Mouse (Mus musculus): Measurements from ENCODE around the gene Dctn3. TPM values are rescaled to one million over a fixed set of nuclear protein-coding genes. Genes with fewer than 3 reads are reported as not detected.
A peak's percentile ranks its signal among the peaks of the same experiment; 100 is the strongest.
"Not testable (repeated sequence)": the region's sequence is repeated elsewhere in the genome, so short reads cannot be mapped to it uniquely, and the experiment has no call there.

The Dctn3 gene
- polyA plus RNA-seq, 1 experiment from 2014 or later = 122 TPM

DNA sequence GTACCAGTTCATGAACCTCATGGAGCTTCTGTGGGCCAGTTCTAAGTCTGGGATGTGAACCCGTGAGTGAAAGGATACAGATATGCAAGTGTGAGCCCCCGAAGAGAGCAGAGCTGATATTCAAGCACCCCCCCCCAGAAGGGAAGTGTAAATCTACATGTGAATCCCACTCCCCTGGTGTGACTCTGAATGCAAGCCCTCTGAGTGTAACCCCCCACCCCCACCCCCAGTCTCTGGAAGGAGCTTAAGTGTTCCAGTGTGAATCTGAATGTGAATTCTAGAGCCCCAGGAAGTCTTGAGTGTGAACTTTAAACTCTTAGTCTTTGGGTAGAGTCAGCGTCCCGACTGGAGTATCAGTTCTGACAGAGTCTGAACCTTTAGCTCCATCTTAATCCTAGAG is 29.5 kb downstream of the Dctn3 start:
- H3K9me3 ChIP-seq; H3K4me3 ChIP-seq (replicated peaks); H3K4me1 ChIP-seq (replicated peaks); H3K27me3 ChIP-seq (replicated peaks); H3K36me3 ChIP-seq; H3K27ac ChIP-seq; H3K4me2 ChIP-seq (replicated peaks); ATAC-seq; H3K9ac ChIP-seq: not testable (repeated sequence)
- WGBS = 17% methylated on average over 4 of the region's 4 CpGs

DNA sequence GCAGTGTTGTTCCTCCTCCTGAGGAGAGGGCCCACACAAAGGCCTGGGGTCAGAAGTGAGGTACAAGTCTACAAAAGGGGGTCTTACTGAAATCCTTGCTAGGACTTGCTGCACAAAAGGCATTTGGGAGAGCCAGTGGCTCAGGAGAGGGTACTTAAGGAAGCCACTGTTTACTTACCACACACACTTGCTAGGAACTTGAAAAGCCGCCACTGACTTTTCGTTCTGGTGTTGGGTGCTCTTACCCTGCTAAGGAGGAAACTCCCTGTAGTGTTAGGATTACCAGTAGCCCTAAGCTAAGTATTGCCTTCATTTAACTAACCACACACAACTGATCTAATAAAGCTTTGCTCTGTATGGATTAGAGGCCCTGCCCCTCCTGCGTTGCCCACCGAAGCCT is 33.0 kb downstream of the Dctn3 start:
- not testable (repeated sequence) for H3K4me1 ChIP-seq (replicated peaks); H3K9ac ChIP-seq; ATAC-seq; H3K9me3 ChIP-seq; H3K27me3 ChIP-seq (replicated peaks); H3K27ac ChIP-seq; H3K36me3 ChIP-seq; H3K4me3 ChIP-seq (replicated peaks); H3K4me2 ChIP-seq (replicated peaks)
- no CpG with 5 or more reads among the region's 4 CpGs for WGBS

DNA sequence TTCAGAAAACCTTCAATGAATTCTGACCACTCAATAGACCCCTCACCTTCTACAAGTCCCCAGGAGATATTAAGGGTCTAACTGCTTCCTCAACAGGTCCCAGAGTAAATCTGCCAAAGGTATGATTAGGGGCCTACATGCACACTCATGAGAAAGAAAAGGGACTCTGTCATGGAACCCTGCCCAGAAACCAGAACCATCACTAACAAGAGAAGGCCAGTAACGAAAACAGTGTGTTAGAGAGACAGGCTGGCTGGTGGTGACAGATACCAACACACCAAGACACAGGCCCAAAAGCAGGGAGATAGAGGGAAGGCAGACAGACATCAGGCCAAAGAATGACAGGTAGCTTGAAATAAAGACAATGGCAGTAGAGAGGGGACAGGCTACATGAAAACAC is 34.4 kb downstream of the Dctn3 start:
- WGBS = 77% methylated on average over 1 of the region's 1 CpGs

DNA sequence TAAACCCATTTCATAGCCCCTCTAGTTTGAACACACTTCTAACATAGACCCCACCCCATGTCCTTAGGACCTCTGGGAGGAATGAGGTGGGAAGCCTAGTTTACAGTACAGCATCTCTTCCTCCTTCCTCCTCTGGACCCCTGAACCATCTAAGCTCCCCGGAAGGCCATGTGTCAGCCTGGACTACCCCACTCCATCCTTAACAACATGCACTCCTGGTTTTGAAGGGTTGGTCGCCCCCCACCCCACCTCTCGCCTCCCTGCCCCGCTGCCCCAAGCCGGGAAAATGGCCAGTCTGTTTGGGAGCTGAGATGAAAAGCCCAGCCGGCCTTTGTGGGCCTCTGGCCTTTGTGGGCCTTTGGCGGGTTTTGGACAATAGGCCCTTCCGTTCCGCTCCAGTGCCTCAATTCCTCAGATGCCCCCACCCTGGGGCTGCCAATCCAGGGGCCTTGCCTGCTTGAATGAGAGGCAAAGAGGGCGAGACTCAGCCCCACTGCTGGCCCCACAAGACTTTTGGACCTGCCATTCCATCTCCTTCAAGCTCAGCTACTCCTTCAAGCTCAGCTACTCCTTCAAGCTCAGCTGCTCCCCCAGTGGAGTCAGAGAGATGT is 37.0 kb downstream of the Dctn3 start:
- not testable (repeated sequence) for H3K27ac ChIP-seq; H3K27me3 ChIP-seq (replicated peaks); ATAC-seq; H3K9ac ChIP-seq; H3K4me2 ChIP-seq (replicated peaks); H3K4me3 ChIP-seq (replicated peaks); H3K36me3 ChIP-seq; H3K9me3 ChIP-seq
- 59% methylated on average over 10 of the region's 10 CpGs for WGBS
- peaks cover 11% of the 10 kb centered on the region; the same call in 1 of the 2 replicates for H3K4me1 ChIP-seq (replicated peaks)

More for the DNA sequence above, 34.4 kb downstream of the Dctn3 start:
- H3K27me3 ChIP-seq (replicated peaks); H3K4me2 ChIP-seq (replicated peaks); H3K9ac ChIP-seq; H3K27ac ChIP-seq; H3K9me3 ChIP-seq; H3K36me3 ChIP-seq; ATAC-seq; H3K4me3 ChIP-seq (replicated peaks); H3K4me1 ChIP-seq (replicated peaks): not testable (repeated sequence)

DNA sequence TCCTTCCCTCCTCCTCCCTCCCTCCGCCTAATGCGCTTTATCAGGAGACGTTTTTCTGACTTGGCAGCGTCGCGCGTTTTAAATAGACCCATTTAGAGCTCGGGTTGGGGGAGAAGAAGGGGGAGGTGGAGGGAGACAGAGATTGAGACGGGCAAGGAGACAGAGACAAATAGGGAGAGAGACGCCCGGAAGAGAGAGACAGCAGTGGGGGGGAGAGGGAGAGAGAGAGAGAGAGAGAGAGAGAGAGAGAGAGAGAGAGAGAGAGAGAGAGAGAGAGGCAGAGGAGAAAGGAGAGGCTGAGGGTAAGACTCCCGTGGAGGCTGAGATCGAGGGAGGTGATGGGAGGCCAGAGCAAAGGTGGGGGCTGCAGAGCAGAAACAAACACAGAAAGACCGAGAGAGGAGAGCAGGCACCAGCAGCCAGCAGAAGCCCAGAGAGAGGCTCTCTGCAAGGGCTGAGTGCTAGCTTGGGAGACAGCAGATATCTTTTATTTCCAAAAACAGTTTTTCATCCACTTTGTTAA is 38.0 kb downstream of the Dctn3 start:
- peaks cover 16% of the 10 kb centered on the region; the same call in 1 of the 2 replicates for H3K4me1 ChIP-seq (replicated peaks)
- not testable (repeated sequence) for H3K27me3 ChIP-seq (replicated peaks); H3K4me2 ChIP-seq (replicated peaks); H3K9ac ChIP-seq; H3K9me3 ChIP-seq; H3K27ac ChIP-seq; H3K4me3 ChIP-seq (replicated peaks); H3K36me3 ChIP-seq
- ATAC-seq = peak; percentile 24; the same call in 1 of the 2 replicates
- 2% methylated on average over 14 of the region's 14 CpGs for WGBS

DNA sequence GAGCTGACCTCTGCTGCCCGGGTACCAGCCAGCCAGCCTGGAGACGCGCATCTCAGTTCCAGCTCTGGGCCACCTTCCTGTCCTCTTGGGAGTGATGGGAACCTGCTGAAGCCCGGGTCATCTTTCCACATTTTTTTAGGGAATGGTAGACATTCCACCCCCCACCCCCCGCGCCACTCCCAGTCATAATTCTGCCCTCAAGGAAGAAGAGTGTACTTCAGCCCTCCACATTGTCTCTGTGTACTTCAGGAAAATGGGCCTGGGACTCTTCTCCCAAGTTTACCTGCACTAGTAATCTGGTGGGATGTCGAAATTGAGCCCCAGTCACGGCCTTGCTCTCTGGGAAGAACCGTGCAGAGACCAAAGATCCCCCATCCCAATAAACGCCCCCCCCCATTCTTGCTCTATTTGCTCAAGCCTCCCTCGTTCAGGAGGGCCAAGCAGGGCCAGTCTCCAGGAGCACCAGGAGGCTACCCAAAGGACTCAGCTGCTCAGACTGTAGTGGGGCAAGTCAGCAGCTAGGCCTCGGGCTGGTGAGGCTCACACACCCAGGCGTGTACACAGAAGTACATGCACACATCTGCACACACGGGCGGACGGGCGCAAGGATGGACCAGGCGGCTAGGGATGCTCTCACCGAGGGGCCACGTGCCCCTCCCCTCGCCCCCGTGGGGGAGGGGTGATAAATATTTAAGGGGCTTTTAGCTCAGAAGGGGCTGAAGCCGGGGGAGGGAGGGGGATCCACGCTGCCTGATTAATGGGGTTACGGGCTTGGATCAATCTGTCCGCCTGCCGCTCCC is 38.6 kb downstream of the Dctn3 start:
- peaks cover 22% of the 10 kb centered on the region; the same call in 1 of the 2 replicates for H3K4me1 ChIP-seq (replicated peaks)
- ATAC-seq = peak; percentile 32; the same call in 1 of the 2 replicates
- H3K36me3 ChIP-seq; H3K4me3 ChIP-seq (replicated peaks); H3K27me3 ChIP-seq (replicated peaks); H3K9me3 ChIP-seq; H3K9ac ChIP-seq: not testable (repeated sequence)
- 6% methylated on average over 21 of the region's 27 CpGs for WGBS
- H3K27ac ChIP-seq = 0 out of 2 replicates have a peak overlapping the region, but pooled peaks have one; percentile 36
- peak overlapping the region; percentile 35; the same call in 1 of the 2 replicates for H3K4me2 ChIP-seq (replicated peaks)

DNA sequence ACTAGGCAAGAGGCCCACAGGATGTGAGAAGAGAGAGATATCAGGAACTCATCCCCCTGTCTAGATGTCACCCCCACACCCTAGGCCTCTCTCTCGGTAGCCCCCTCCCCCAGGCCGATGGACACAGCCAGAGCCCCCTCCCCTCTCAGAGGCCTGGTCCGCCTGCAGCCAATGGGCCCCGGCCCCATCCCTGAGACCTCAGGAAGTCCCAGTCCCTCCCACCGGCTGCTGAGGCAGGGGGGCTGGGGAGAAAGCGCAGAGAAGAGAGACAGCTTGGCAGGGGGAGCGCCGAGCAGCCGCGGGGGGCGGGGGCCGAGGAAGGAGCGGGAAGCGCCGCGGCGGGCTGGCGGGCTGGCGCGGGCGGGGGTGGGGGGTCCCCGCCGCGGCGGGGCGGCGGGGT is 39.7 kb downstream of the Dctn3 start:
- not testable (repeated sequence) for H3K27me3 ChIP-seq (replicated peaks); H3K9me3 ChIP-seq; H3K36me3 ChIP-seq; H3K9ac ChIP-seq; H3K4me3 ChIP-seq (replicated peaks); H3K27ac ChIP-seq
- ATAC-seq = peak; percentile 63
- WGBS = 4% methylated on average over 9 of the region's 27 CpGs
- peak overlapping the region; percentile 49 for H3K4me2 ChIP-seq (replicated peaks)
- peaks cover 31% of the 10 kb centered on the region; the same call in 1 of the 2 replicates for H3K4me1 ChIP-seq (replicated peaks)

DNA sequence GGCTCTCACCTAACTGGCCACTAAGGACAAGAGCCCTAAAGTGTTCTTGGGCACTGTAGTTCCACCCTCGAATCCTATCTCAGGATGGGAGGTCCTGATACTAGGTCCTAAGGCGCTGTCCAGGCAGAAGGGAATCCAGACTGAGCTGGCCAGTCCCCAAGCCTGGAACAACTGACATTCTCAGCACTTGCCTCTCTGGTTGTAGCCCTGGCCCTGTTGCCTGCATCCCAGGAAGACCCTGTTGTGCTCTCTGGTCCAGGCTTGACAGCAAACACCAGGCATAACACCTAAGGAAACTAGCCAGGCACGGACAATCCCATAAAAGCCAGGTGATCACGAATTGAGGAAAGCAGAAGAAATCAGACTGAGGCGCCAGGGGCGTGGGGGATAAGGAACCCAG is 40.2 kb downstream of the Dctn3 start:
- Histone ChIP-seq H3K4me3 (replicated peaks) (no peak overlapping the region), H3K27ac (0 out of 2 replicates have a peak overlapping the region, but pooled peaks have one; percentile 37), H3K9me3 (no peaks in the 10 kb centered on the region), H3K27me3 (replicated peaks) (0 out of 2 replicates have a peak, but pooled peaks cover 5% of the 10 kb centered on the region), H3K4me2 (replicated peaks) (peak overlapping the region; percentile 3), H3K36me3 (no peaks in the 10 kb centered on the region), H3K9ac (no peak overlapping the region; the same call in 1 of the 2 replicates), H3K4me1 (replicated peaks) (peaks cover 32% of the 10 kb centered on the region; the same call in 1 of the 2 replicates)
- 27% methylated on average over 6 of the region's 6 CpGs for WGBS
- no peak for ATAC-seq

DNA sequence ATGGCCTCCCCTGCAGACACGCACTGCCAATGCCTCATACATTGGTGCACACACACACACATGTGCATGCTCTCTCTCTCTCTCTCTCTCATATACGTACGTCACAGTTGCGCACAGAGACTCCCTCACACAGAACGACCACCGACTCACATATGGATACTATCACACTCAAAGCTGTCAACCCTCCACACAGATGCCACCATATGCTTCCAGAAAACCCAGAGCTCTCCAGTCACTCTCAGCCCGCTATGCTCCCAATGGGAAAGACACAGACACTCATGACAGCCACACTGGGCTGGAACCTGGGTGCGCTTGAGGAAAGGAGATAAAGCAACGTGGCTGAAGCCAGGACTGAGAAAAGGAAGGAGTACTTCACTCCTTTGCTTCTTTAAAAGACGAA is 41.0 kb downstream of the Dctn3 start:
- Histone ChIP-seq H3K36me3 (no peaks in the 10 kb centered on the region), H3K9me3 (no peaks in the 10 kb centered on the region), H3K4me3 (replicated peaks) (no peak overlapping the region), H3K4me1 (replicated peaks) (peaks cover 40% of the 10 kb centered on the region; the same call in 1 of the 2 replicates), H3K9ac (no peak overlapping the region), H3K27ac (no peak overlapping the region), H3K4me2 (replicated peaks) (no peak overlapping the region), H3K27me3 (replicated peaks) (0 out of 2 replicates have a peak, but pooled peaks cover 5% of the 10 kb centered on the region)
- WGBS = 60% methylated on average over 10 of the region's 10 CpGs
- ATAC-seq = no peak

DNA sequence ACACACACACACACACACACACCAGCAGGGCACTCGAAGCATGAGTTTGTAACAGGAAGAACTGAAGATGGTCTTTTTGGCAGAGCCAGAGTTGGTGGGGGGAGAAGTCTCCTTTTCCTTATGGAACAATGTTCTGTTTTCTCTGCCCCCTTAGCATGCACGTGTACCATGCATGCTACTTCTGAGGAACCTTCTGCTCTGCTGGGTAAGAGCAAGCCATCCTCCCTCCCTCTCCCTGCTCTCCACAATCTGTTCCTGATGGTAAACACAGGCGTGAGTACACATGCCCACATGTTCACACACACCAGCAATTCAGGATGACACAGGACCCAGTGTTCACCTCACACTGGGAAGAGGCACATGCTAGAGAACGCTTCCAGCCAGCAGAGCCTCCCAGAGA is 41.8 kb downstream of the Dctn3 start:
- Histone ChIP-seq H3K36me3 (no peaks in the 10 kb centered on the region), H3K27ac (no peak overlapping the region), H3K4me2 (replicated peaks) (no peak overlapping the region), H3K4me3 (replicated peaks) (no peak overlapping the region), H3K9ac (no peak overlapping the region), H3K4me1 (replicated peaks) (peaks cover 48% of the 10 kb centered on the region), H3K27me3 (replicated peaks) (0 out of 2 replicates have a peak, but pooled peaks cover 5% of the 10 kb centered on the region), H3K9me3 (no peaks in the 10 kb centered on the region)
- ATAC-seq = no peak
- WGBS = 56% methylated on average over 4 of the region's 4 CpGs

DNA sequence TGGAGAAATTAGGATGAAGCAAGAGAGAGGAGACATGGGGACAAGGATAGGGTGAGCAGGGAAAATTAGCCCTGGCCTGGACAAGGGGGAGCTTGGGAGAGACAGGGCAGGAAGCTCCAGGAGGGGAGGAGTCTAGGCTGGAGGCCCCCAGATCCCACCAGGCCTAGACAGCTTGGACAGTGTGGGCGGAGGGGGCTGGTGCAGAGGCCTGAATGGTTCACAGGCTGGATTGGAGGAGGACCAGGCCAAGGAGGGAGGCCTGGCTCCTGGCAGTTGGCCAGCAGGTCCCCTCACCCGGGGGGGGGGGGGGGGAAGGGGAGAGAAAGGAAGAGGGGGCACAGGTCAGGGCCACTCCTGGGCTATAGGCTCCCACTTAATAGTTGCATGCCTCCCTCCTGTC is 43.7 kb downstream of the Dctn3 start:
- 0 out of 2 replicates have a peak, but pooled peaks have one; percentile 24 for ATAC-seq
- Histone ChIP-seq H3K9ac (no peak overlapping the region), H3K4me1 (replicated peaks) (peaks cover 51% of the 10 kb centered on the region), H3K4me3 (replicated peaks) (no peak overlapping the region), H3K27ac (0 out of 2 replicates have a peak overlapping the region, but pooled peaks have one; percentile 11), H3K9me3 (no peaks in the 10 kb centered on the region), H3K27me3 (replicated peaks) (0 out of 2 replicates have a peak, but pooled peaks cover 5% of the 10 kb centered on the region), H3K4me2 (replicated peaks) (no peak overlapping the region), H3K36me3 (no peaks in the 10 kb centered on the region)
- WGBS = 35% methylated on average over 2 of the region's 2 CpGs

DNA sequence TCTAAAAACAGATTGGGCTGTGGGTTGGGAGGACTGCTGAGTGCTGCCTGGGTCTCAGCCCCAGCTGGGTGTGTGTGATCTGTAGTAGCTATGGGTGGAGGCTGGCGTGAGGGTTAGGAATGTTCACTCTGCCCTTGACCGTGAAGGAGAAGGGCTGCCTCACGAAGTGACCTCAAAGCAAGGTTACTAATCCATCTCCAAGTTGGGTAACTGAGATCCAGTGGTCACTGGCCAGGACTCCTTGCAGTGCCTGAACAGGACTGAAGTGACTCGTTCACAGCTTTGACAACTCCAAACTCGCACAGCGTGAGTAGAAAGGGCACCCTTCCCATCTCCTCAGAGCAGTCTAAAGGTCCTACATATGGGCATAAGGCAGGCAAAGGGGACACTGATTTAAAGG is 44.1 kb downstream of the Dctn3 start:
- Histone ChIP-seq H3K4me2 (replicated peaks) (no peak overlapping the region), H3K27me3 (replicated peaks) (0 out of 2 replicates have a peak, but pooled peaks cover 5% of the 10 kb centered on the region), H3K27ac (0 out of 2 replicates have a peak overlapping the region, but pooled peaks have one; percentile 11), H3K9me3 (no peaks in the 10 kb centered on the region), H3K4me1 (replicated peaks) (peaks cover 50% of the 10 kb centered on the region), H3K36me3 (no peaks in the 10 kb centered on the region), H3K9ac (no peak overlapping the region), H3K4me3 (replicated peaks) (no peak overlapping the region)
- WGBS = 65% methylated on average over 6 of the region's 6 CpGs
- no peak for ATAC-seq
